Mouse (Mus musculus): ENCODE results near the gene Samd14.

Samd14 gene

GRCm38 (mm10) chr11:94990102-94990748, 19.5 kb upstream of the Samd14 start:
- in situ Hi-C loops (cut with MboI, MseI), result no loop called here

- in situ Hi-C loops (cut with MboI, MseI), result no loop called here
Measured at GRCm38 (mm10) chr11:94990749-94991577, 18.7 kb upstream of the Samd14 start, which contains the start of gene Ppp1r9b. Ppp1r9b (plus strand) TSS chr11:94991035.

GRCm38 (mm10) chr11:94991641-94992479, 17.8 kb upstream of the Samd14 start:
- in situ Hi-C loops (cut with MboI, MseI), result no loop called here

GRCm38 (mm10) chr11:94992480-94992753, 17.3 kb upstream of the Samd14 start:
- in situ Hi-C loops (cut with MboI, MseI), result no loop called here

- in situ Hi-C loops (cut with MboI, MseI), result no loop called here
Measured at GRCm38 (mm10) chr11:94992754-94993606, 16.7 kb upstream of the Samd14 start.

- in situ Hi-C loops (cut with MboI, MseI), result no loop called here
Measured at GRCm38 (mm10) chr11:94994208-94994814, 15.4 kb upstream of the Samd14 start.

GRCm38 (mm10) chr11:94994947-94995772, 14.5 kb upstream of the Samd14 start:
- in situ Hi-C loops (cut with MboI, MseI), result no loop called here

- in situ Hi-C loops (cut with MboI, MseI), result no loop called here
Measured at GRCm38 (mm10) chr11:94996101-94996500, 13.6 kb upstream of the Samd14 start.

GRCm38 (mm10) chr11:94996984-94997383, 12.7 kb upstream of the Samd14 start:
- in situ Hi-C loops (cut with MboI, MseI), result no loop called here

GRCm38 (mm10) chr11:94997596-94997995, 12.1 kb upstream of the Samd14 start:
- in situ Hi-C loops (cut with MboI, MseI), result no loop called here

GRCm38 (mm10) chr11:94998041-94998531, 11.6 kb upstream of the Samd14 start:
- in situ Hi-C loops (cut with MboI, MseI), result no loop called here

- in situ Hi-C loops (cut with MboI, MseI), result no loop called here
Measured at GRCm38 (mm10) chr11:95000128-95000527, 9.6 kb upstream of the Samd14 start.

- in situ Hi-C loops (cut with MboI, MseI), result no loop called here
Measured at GRCm38 (mm10) chr11:95000548-95000947, 9.1 kb upstream of the Samd14 start.

GRCm38 (mm10) chr11:95001058-95001457, 8.6 kb upstream of the Samd14 start:
- in situ Hi-C loops (cut with MboI, MseI), result no loop called here

GRCm38 (mm10) chr11:95001584-95002347, 7.9 kb upstream of the Samd14 start:
- in situ Hi-C loops (cut with MboI, MseI), result no loop called here

GRCm38 (mm10) chr11:95002705-95003104, 7.0 kb upstream of the Samd14 start:
- in situ Hi-C loops (cut with MboI, MseI), result no loop called here

- in situ Hi-C loops (cut with MboI, MseI), result no loop called here
Measured at GRCm38 (mm10) chr11:95004136-95004936, 5.3 kb upstream of the Samd14 start.

- in situ Hi-C loops (cut with MboI, MseI), result no loop called here
Measured at GRCm38 (mm10) chr11:95004937-95005198, 4.8 kb upstream of the Samd14 start.

GRCm38 (mm10) chr11:95006038-95006437, 3.6 kb upstream of the Samd14 start:
- in situ Hi-C loops (cut with MboI, MseI), result no loop called here

Measured in T-helper 2 cell (primary cell).